Mouse (Mus musculus): ENCODE results near the gene Eml1.

GRCm38 (mm10) chr12:108490954-108491353 lies 120.2 kb downstream of the Eml1 start:
- TF ChIP-seq CTCF (IDR thresholded peaks at IDR 0.05; ENCODE audit: insufficient read depth, low read depth, low read length): no peak
- no peak for TF ChIP-seq POLR2A (IDR thresholded peaks at IDR 0.05; ENCODE audit: insufficient read depth, low read depth, low read length)

Data from olfactory bulb, adult 2 months (tissue).